Mouse (Mus musculus) heart, postnatal 0 days (tissue): ENCODE measurements around the gene Rps6kb1. TPM values are rescaled to one million over a fixed set of nuclear protein-coding genes. Genes with fewer than 3 reads are reported as not detected.

Experiments
- ATAC-seq: fragments of 200-750 bp; cut with Nextera tagmentation; 2 replicates; pipeline ENCODE4 v1.8.0; 2017; ENCODE audit warnings: low read depth, moderate number of reproducible peaks, moderate library complexity; ENCODE audit not compliant: insufficient read depth
- DNase-seq: peaks from one replicate; pipeline ENCODE4 v3.0.0-alpha.2; 2016; ENCODE audit warnings: low spot score
- H3K27ac ChIP-seq: fragments of 300-500 bp; sonication (generic); 2 replicates; pipeline ENCODE4 v1.5.1; 2014; ENCODE audit warnings: low read depth, mild to moderate bottlenecking
- H3K27me3 ChIP-seq: fragments of 300-500 bp; sonication (generic); 2 replicates; pipeline ENCODE4 v1.6.1; 2014; ENCODE audit warnings: low read length, mixed read lengths; ENCODE audit not compliant: control insufficient read depth, insufficient read depth
- H3K36me3 ChIP-seq: fragments of 300-500 bp; sonication (generic); replicated peaks from 2 replicates; pipeline ENCODE4 v1.6.1; 2014; ENCODE audit warnings: low read length, mixed read lengths; ENCODE audit not compliant: control insufficient read depth, insufficient read depth
- H3K4me1 ChIP-seq: fragments of 300-500 bp; sonication (generic); 2 replicates; pipeline ENCODE4 v1.6.1; 2014; ENCODE audit warnings: antibody characterized with exemption; ENCODE audit not compliant: control insufficient read depth, insufficient read depth
- H3K4me2 ChIP-seq: fragments of 300-500 bp; sonication (generic); 2 replicates; pipeline ENCODE4 v1.6.1; 2014; ENCODE audit warnings: low read depth, mild to moderate bottlenecking, low read length, moderate library complexity
- H3K4me3 ChIP-seq: fragments of 300-500 bp; sonication (generic); 2 replicates; pipeline ENCODE4 v1.5.1; 2014; ENCODE audit warnings: low read depth, low read length
- H3K9ac ChIP-seq: fragments of 300-500 bp; sonication (generic); replicated peaks from 2 replicates; pipeline ENCODE4 v1.6.1; 2014; ENCODE audit warnings: low read depth, low read length, mixed read lengths
- H3K9me3 ChIP-seq: fragments of 300-500 bp; sonication (generic); replicated peaks from 2 replicates; pipeline ENCODE4 v1.6.1; 2016; ENCODE audit warnings: low read length; ENCODE audit not compliant: control insufficient read depth
- CTCF ChIP-seq: IDR thresholded peaks from 2 replicates; pipeline ENCODE4 v1.5.1; 2016; ENCODE audit warnings: antibody characterized with exemption, control low read depth, low read depth
- EP300 ChIP-seq: IDR thresholded peaks from 2 replicates; pipeline ENCODE4 v1.6.1; 2016; ENCODE audit warnings: antibody characterized with exemption, low read depth
- WGBS: fragments of 180-500 bp; shearing (Covaris S2); extraction: QIAGEN DNeasy Blood & Tissue Kit; methylation state at CpG from one replicate; pipeline ENCODE4 v1.1.7; 2014; 5-methylcytosine and 5-hydroxymethylcytosine counted together
- polyA plus RNA-seq: library from polyadenylated mRNA; unstranded; fragments of >200 nt; fragmentation: Nextera tagmentation; extraction: Ambion mirVana; gene quantifications from 2 replicates; pipeline ENCODE4 v1.2.1, GENCODE M21; 2015
- total RNA-seq: library from RNA; depleted of rRNA; stranded (reverse); fragments of >200 nt; gene quantifications from 2 replicates; pipeline ENCODE4 v1.2.3, GENCODE M21; 2014; ENCODE audit warnings: low replicate concordance

The Rps6kb1 gene
- total and polyA plus RNA-seq, 2 experiments from 2014 or later: 10.5 to 37.1 TPM

DNA sequence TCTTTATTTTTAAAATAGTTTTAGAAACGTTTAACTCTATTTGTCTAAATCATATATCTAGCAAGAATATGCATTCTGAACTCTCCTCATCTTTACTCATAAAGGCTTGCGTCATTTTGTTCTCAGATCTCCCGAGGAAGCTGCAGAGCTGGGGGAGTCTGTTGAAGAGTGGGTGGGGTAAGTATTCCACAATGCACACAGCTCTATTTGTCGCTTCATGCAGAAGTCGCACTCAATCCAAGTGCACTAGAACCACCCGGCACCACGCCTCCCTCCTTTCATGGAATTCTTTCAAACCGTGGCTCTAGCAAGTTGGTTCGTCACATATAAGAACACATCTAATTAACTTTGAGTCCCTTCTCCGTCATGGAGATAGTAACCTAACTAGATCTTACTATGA, 46.0 kb upstream of the Rps6kb1 start:
- ATAC-seq (no peak), DNase-seq (no peak)
- no peaks in the 10 kb centered on the region for H3K27me3 ChIP-seq
- no peak overlapping the region for H3K27ac ChIP-seq
- H3K9me3 ChIP-seq: no peaks in the 10 kb centered on the region
- 81% methylated on average over 10 of the region's 10 CpGs for WGBS
- H3K9ac ChIP-seq: no peak overlapping the region
- H3K4me1 ChIP-seq: peaks cover 9% of the 10 kb centered on the region
- no peak overlapping the region for H3K4me2 ChIP-seq
- H3K4me3 ChIP-seq: no peak overlapping the region
- TF ChIP-seq CTCF (no peak), EP300 (no peak)
- H3K36me3 ChIP-seq: no peaks in the 10 kb centered on the region

DNA sequence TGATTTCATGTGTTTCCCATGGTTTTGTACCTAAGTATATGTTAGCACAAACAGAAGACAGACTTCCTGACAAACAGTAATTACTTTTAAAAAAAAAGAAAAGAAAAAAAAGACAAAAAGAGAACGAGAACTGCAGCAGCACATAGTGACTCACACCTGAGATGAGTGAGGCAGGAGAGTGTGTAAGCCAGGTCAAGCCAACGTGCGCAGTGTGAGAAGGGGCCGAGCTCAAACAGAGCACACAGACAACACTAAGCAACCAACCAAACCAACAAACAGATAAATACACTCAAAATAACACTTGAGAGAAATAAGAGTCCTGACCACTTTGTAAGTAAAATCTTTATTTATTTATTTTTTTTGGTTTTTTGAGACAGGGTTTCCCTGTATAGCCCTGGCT, 45.5 kb upstream of the Rps6kb1 start:
- Histone ChIP-seq H3K4me1 (peaks cover 10% of the 10 kb centered on the region), H3K4me3 (no peak overlapping the region), H3K27me3 (no peaks in the 10 kb centered on the region), H3K9me3 (no peaks in the 10 kb centered on the region), H3K27ac (no peak overlapping the region), H3K9ac (no peak overlapping the region), H3K36me3 (no peaks in the 10 kb centered on the region), H3K4me2 (no peak overlapping the region)
- DNase-seq (no peak), ATAC-seq (no peak)
- TF ChIP-seq EP300 (no peak), CTCF (no peak)
- 85% methylated on average over 4 of the region's 4 CpGs for WGBS

DNA sequence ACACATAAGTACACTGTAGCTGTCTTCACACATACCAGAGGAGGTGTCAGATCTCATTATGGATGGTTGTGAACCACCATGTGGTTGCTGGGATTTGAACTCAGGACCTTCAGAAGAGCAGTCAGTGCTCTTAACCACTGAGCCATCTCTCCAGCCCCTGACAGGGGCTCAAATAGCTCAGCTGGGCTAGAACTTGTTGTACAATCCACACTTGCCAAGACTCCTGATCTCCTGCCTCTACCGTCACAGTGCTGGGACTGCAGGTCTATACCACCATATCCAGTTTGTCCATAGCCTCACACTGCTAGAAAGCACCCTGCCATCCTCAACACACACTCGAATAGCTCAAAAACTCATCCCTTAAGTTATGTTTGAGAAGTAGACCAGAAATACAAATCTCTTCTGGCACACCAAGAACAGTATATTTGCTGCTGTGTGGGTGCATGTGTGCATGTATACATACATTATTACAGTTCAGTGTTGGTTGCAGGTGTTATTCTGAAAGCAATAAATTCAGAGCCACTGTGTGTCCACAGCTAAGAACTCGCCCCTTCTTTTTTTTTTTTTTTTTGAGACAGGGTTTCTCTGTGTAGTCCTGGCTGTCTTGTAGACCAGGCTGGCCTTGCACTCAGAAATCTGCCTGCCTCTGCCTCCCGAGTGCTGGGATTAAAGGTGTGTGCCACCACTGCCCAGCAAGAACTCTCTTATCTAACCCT, 44.1 kb upstream of the Rps6kb1 start:
- 87% methylated on average over 4 of the region's 4 CpGs for WGBS
- no peak overlapping the region for H3K27ac ChIP-seq
- no peaks in the 10 kb centered on the region for H3K36me3 ChIP-seq
- no peak for ATAC-seq
- H3K4me2 ChIP-seq: no peak overlapping the region
- no peak overlapping the region for H3K9ac ChIP-seq
- peaks cover 21% of the 10 kb centered on the region for H3K4me1 ChIP-seq
- no peaks in the 10 kb centered on the region for H3K9me3 ChIP-seq
- TF ChIP-seq EP300 (no peak), CTCF (no peak)
- no peaks in the 10 kb centered on the region for H3K27me3 ChIP-seq
- no peak for DNase-seq
- no peak overlapping the region for H3K4me3 ChIP-seq

DNA sequence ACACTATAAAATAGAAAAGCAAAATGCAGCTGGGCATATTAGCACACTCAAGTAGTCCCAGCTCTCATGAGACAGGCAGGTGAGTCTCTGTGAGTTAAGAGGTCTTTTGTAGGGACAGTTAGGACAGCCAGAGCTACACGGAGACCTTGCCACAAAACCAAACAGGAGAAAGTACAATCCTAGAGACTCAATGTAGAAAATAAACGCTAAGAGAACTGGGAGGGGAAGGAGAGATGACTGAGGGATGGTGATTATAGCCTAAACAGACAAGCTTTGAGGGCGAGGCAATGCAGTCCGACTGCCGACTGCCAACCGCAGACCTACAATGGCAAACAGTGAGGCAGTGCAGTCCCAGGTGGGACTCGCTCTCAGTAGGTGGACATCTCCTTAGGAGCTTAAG, 43.2 kb upstream of the Rps6kb1 start:
- TF ChIP-seq EP300: no peak
- no peak for TF ChIP-seq CTCF

DNA sequence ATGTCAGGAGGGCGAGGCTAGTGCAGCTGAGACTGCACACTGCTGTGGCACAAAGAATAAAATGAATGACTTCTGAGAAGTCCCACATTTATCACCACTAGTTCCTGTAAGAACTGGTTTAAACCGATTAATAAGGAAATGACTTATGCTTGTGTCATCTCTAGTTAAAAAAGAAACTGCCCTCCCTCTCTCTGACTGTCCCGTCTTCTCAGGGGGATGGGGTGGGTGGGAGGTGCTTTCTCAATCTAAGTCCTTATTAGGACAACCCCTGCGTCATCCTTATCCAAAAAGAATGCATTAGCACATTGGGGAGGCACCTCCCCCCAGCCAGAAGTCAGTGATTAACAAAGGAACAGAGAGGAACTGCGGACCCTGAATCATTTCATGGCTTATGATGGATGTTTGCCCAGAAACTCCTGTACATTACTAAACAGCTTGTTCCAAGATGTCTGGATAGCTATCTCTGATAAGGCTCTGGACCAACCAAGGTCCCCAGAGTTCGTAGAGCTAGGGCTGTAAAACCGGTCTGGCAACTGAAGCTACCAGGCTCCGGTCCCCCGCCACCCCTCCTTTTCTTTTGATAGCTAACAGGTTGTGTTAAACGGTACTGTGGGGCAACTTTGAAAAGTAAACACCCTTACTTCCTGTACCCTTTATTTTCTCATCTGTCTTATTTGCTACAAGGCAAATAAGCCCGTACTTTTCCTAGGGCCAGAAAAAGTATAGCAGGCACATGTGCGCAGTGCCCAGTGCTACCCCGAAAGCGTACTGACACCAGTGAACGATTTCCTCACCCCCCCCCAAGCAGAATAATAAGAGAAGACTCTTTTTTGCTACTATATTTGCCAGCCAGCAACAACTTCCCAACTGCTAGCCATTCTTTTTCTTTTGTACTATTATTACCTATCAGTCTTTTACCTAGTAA, 42.5 kb upstream of the Rps6kb1 start:
- Histone ChIP-seq H3K4me2 (peak overlapping the region; percentile 70), H3K36me3 (no peaks in the 10 kb centered on the region), H3K27me3 (no peaks in the 10 kb centered on the region), H3K9me3 (no peaks in the 10 kb centered on the region), H3K27ac (peak overlapping the region; percentile 88), H3K9ac (peak overlapping the region; percentile 84), H3K4me1 (peaks cover 21% of the 10 kb centered on the region; the same call in 1 of the 2 replicates), H3K4me3 (peak overlapping the region; percentile 62)
- WGBS: 2% methylated on average over 15 of the region's 15 CpGs
- ATAC-seq (peak; percentile 92), DNase-seq (peak; percentile 95)
- TF ChIP-seq CTCF (no peak), EP300 (peak; percentile 51)

More for the DNA sequence above, 43.2 kb upstream of the Rps6kb1 start:
- H3K4me3 ChIP-seq: peak overlapping the region; percentile 62
- H3K9ac ChIP-seq: peak overlapping the region; percentile 84; the same call in 1 of the 2 replicates
- H3K4me2 ChIP-seq: peak overlapping the region; percentile 70
- no peaks in the 10 kb centered on the region for H3K27me3 ChIP-seq
- H3K27ac ChIP-seq: peak overlapping the region; percentile 88
- no peaks in the 10 kb centered on the region for H3K36me3 ChIP-seq
- DNase-seq (no peak), ATAC-seq (no peak)
- 24% methylated on average over 7 of the region's 7 CpGs for WGBS
- H3K9me3 ChIP-seq: no peaks in the 10 kb centered on the region
- H3K4me1 ChIP-seq: peaks cover 21% of the 10 kb centered on the region
